Mouse (Mus musculus) ES-Bruce4 (cell line): ENCODE results near the gene Zfp651. TPM values are rescaled to one million over a fixed set of nuclear protein-coding genes. Genes with fewer than 3 reads are reported as not detected.

ENCODE experiments used
- H3K27ac ChIP-seq: 2 replicates; pipeline ENCODE4 v1.5.1; 2012; ENCODE audit warnings: low read length, inconsistent platforms; ENCODE audit not compliant: insufficient read depth
- H3K27me3 ChIP-seq: 2 replicates; pipeline ENCODE4 v1.6.1; 2012; ENCODE audit warnings: mild to moderate bottlenecking, low read length, inconsistent platforms; ENCODE audit not compliant: control insufficient read depth, poor library complexity, insufficient read depth, severe bottlenecking
- H3K36me3 ChIP-seq: 2 replicates; pipeline ENCODE4 v1.6.1; 2012; ENCODE audit warnings: inconsistent platforms, mild to moderate bottlenecking, low read length, moderate library complexity; ENCODE audit not compliant: control insufficient read depth, poor library complexity, insufficient read depth, severe bottlenecking
- H3K4me1 ChIP-seq: one replicate; pipeline ENCODE4 v1.8.1; 2011; ENCODE audit warnings: low read length; ENCODE audit not compliant: control insufficient read depth, insufficient read depth
- H3K4me3 ChIP-seq: 2 replicates; pipeline ENCODE4 v1.5.1; 2011; ENCODE audit warnings: low read depth, mild to moderate bottlenecking, low read length
- H3K9ac ChIP-seq: 2 replicates; pipeline ENCODE4 v1.6.1; 2012; ENCODE audit warnings: low read depth, mild to moderate bottlenecking, inconsistent platforms; ENCODE audit not compliant: poor library complexity, severe bottlenecking
- H3K9me3 ChIP-seq: replicated peaks from 2 replicates; pipeline ENCODE4 v1.6.1; 2012; ENCODE audit warnings: mild to moderate bottlenecking, low read length, inconsistent platforms; ENCODE audit not compliant: control insufficient read depth, poor library complexity, insufficient read depth, severe bottlenecking
- CTCF ChIP-seq: IDR thresholded peaks from one replicate; pipeline ENCODE4 v1.8.1; 2011; ENCODE audit warnings: low read depth, low read length
- EP300 ChIP-seq: IDR thresholded peaks from 2 replicates; pipeline ENCODE4 v1.6.1; 2011; ENCODE audit warnings: low read depth, low read length; ENCODE audit not compliant: insufficient read depth
- POLR2A ChIP-seq: IDR thresholded peaks from one replicate; pipeline ENCODE4 v1.8.1; 2011; ENCODE audit warnings: low read length; ENCODE audit not compliant: insufficient read depth
- polyA plus RNA-seq: library from polyadenylated mRNA; stranded (reverse); fragments of >200 nt; gene quantifications from 2 replicates; pipeline ENCODE4 v1.2.4, GENCODE M21; 2011; ENCODE audit warnings: low read depth; ENCODE audit not compliant: missing spikeins, insufficient read depth, insufficient read length

The Zfp651 gene
- polyA plus RNA-seq, 1 experiment: 6.5 TPM

- no peak overlapping the region for H3K9ac ChIP-seq
- no peaks in the 10 kb centered on the region for H3K27me3 ChIP-seq
- H3K27ac ChIP-seq: no peak overlapping the region
- H3K36me3 ChIP-seq: no peaks in the 10 kb centered on the region
- TF ChIP-seq EP300: no peak
- H3K4me1 ChIP-seq: no peaks in the 10 kb centered on the region
- H3K4me3 ChIP-seq: no peak overlapping the region
- no peaks in the 10 kb centered on the region for H3K9me3 ChIP-seq
These were observed 26.1 kb downstream of the Zfp651 start for GRCm38 (mm10) chr9:121785261-121785660.

DNA sequence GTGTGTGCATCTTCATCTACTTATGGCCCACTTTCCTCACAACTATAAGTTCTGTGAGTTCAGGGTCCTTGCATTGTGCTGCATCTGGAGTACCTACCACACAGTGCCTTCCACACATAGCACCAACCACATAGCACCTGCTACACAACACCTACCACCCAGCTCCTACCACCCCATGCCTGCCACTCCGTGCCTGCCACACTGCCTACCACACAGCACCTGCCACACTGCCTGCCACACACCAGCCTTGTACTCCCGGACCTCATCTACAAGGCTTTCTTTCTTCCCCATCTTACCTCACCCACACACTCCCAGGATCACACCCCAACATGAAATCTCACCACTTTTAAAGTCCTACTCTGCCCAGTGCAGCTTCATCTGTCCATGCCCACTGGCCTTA lies 27.2 kb downstream of the Zfp651 start:
- no peak overlapping the region for H3K9ac ChIP-seq

GRCm38 (mm10) chr9:121791206-121791605 lies 32.1 kb downstream of the Zfp651 start:
- Histone ChIP-seq H3K4me1 (no peaks in the 10 kb centered on the region), H3K9me3 (no peaks in the 10 kb centered on the region), H3K4me3 (no peak overlapping the region), H3K27me3 (no peaks in the 10 kb centered on the region), H3K36me3 (no peaks in the 10 kb centered on the region), H3K27ac (no peak overlapping the region), H3K9ac (no peak overlapping the region)
- no peak for TF ChIP-seq CTCF
- TF ChIP-seq POLR2A: no peak
- TF ChIP-seq EP300: no peak

More for the DNA sequence above, 27.2 kb downstream of the Zfp651 start:
- H3K27ac ChIP-seq: no peak overlapping the region
- no peak for TF ChIP-seq EP300
- TF ChIP-seq CTCF: no peak
- TF ChIP-seq POLR2A: no peak
- no peaks in the 10 kb centered on the region for H3K4me1 ChIP-seq
- no peak overlapping the region for H3K4me3 ChIP-seq
- H3K27me3 ChIP-seq: no peaks in the 10 kb centered on the region
- H3K36me3 ChIP-seq: no peaks in the 10 kb centered on the region
- H3K9me3 ChIP-seq: no peaks in the 10 kb centered on the region

GRCm38 (mm10) chr9:121791757-121792521 lies 32.8 kb downstream of the Zfp651 start, which contains the start of gene Hhatl:
Gene Hhatl, minus strand, starts transcription at chr9:121792507.
- Histone ChIP-seq H3K27ac (no peak within 1 kb of the TSS), H3K9ac (no peak within 1 kb of the TSS), H3K4me3 (no peak within 1 kb of the TSS), H3K36me3 (no peaks in the 10 kb centered on the region), H3K4me1 (no peaks in the 10 kb centered on the region), H3K27me3 (no peaks in the 10 kb centered on the region), H3K9me3 (no peaks in the 10 kb centered on the region)
- TF ChIP-seq CTCF (no peak), POLR2A (no peak), EP300 (no peak)

DNA sequence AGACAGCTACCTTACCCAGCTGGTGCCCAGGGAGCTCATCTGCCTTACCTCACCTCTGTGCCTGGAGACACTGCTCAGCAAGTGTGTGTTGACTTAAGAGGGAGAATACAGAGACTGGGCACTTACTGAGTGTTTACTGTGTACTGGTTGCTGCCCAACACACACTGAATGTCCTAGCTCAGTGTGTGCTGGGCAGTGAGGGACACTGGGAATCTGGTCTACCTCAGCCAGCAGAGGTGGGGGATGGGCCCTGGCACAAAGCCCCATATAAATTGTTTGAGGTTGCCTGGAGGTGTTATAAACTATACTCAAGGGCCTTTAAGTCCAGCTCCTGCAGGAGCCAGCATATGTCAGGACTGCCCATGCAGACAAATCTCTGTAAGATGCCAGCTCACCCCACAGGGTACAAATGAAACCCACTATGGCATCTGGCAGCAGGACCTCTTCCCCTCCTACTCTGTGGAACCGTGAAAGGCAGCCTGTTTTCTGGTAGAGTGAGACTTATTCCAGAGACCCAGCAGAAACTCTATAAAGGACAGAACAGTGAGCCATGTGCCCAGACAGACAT lies 35.9 kb downstream of the Zfp651 start:
- Histone ChIP-seq H3K4me1 (no peaks in the 10 kb centered on the region), H3K4me3 (no peak overlapping the region), H3K36me3 (no peaks in the 10 kb centered on the region), H3K27me3 (no peaks in the 10 kb centered on the region), H3K9ac (no peak overlapping the region), H3K9me3 (no peaks in the 10 kb centered on the region), H3K27ac (no peak overlapping the region)
- TF ChIP-seq EP300: no peak
- no peak for TF ChIP-seq POLR2A
- TF ChIP-seq CTCF: no peak

DNA sequence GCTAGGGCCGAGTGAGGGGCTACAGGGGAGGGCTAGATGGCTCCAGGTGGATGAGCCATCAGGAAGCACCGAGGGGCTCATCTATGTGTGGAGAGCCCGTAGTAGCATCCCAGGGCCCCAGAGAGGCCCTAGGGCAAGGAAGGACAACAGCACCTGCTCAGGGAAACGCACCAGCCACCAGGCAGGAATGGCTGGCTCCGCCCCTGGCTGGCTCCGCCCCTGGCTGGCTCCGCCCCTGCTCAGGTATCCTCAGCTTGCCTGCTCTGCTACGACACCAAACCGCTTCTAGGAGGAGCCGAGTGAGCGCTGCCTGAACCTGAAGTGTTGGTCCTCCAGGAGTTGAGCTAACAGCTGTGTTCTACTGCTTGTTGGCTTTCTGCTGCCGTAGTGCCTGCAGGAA lies 38.6 kb downstream of the Zfp651 start:
- Histone ChIP-seq H3K27me3 (no peaks in the 10 kb centered on the region), H3K4me1 (no peaks in the 10 kb centered on the region), H3K4me3 (no peak overlapping the region), H3K36me3 (no peaks in the 10 kb centered on the region), H3K27ac (no peak overlapping the region), H3K9me3 (no peaks in the 10 kb centered on the region), H3K9ac (no peak overlapping the region)
- TF ChIP-seq CTCF (no peak), EP300 (no peak), POLR2A (no peak)
